Mouse (Mus musculus): ENCODE results near the gene Cdc14a. TPM values are rescaled to one million over a fixed set of nuclear protein-coding genes. Genes with fewer than 3 reads are reported as not detected.

Cdc14a gene
- polyA plus RNA-seq, 1 experiment from 2014 or later = 2.0 TPM

DNA sequence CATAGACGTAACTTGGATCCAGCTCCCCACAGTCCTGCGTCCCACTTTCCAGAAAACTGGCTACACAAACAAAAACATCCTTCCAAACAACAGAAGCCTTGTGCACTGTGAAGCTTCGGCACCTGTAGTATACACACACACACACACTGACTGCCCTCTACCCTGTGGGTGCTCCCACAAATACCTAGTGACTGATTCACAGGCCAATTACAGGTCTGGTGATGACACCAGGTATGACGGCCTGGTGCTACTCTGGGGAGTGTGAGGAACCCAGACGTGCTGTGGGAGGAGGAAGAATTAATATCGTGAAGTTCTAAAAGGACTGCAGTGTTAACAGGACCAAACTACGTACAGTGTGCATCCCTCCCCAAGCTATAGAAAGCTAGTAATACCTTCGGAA lies 1.8 kb downstream of the Cdc14a start:
- H3K4me2 ChIP-seq (ENCODE audit: low read depth, low read length) = peak overlapping the region; percentile 85
- ATAC-seq (ENCODE audit: low read depth) = no peak
- H3K27ac ChIP-seq (ENCODE audit: low read length) = no peak overlapping the region
- peaks cover 14% of the 10 kb centered on the region for H3K4me1 ChIP-seq (ENCODE audit: control insufficient read depth, low read depth, low read length)
- H3K4me3 ChIP-seq (ENCODE audit: low read depth, low read length) = no peak overlapping the region
- no peak overlapping the region for H3K9ac ChIP-seq (ENCODE audit: low read depth, low read length)
- no peaks in the 10 kb centered on the region for H3K27me3 ChIP-seq (ENCODE audit: control insufficient read depth, insufficient read depth, low read depth, low read length)
- H3K9me3 ChIP-seq (replicated peaks; ENCODE audit: control insufficient read depth, low read length) = no peaks in the 10 kb centered on the region
- WGBS (ENCODE audit: insufficient replicate concordance) = 70% methylated on average over 8 of the region's 8 CpGs
- no peaks in the 10 kb centered on the region for H3K36me3 ChIP-seq (ENCODE audit: control insufficient read depth, insufficient read depth)

GRCm38 (mm10) chr3:116421121-116421520 lies 2.7 kb downstream of the Cdc14a start:
- Histone ChIP-seq H3K36me3 (ENCODE audit: control insufficient read depth, insufficient read depth) (no peaks in the 10 kb centered on the region), H3K27me3 (ENCODE audit: control insufficient read depth, insufficient read depth, low read depth, low read length) (no peaks in the 10 kb centered on the region), H3K9me3 (replicated peaks; ENCODE audit: control insufficient read depth, low read length) (no peaks in the 10 kb centered on the region), H3K4me2 (ENCODE audit: low read depth, low read length) (no peak overlapping the region), H3K9ac (ENCODE audit: low read depth, low read length) (no peak overlapping the region), H3K4me1 (ENCODE audit: control insufficient read depth, low read depth, low read length) (peaks cover 14% of the 10 kb centered on the region), H3K4me3 (ENCODE audit: low read depth, low read length) (no peak overlapping the region), H3K27ac (ENCODE audit: low read length) (no peak overlapping the region)
- 81% methylated on average over 6 of the region's 6 CpGs for WGBS (ENCODE audit: insufficient replicate concordance)
- ATAC-seq (ENCODE audit: low read depth) = no peak

GRCm38 (mm10) chr3:116419791-116420190 lies 4.0 kb downstream of the Cdc14a start:
- Histone ChIP-seq H3K27me3 (ENCODE audit: control insufficient read depth, insufficient read depth, low read depth, low read length) (no peaks in the 10 kb centered on the region), H3K27ac (ENCODE audit: low read length) (no peak overlapping the region), H3K9ac (ENCODE audit: low read depth, low read length) (no peak overlapping the region), H3K9me3 (replicated peaks; ENCODE audit: control insufficient read depth, low read length) (no peaks in the 10 kb centered on the region), H3K4me1 (ENCODE audit: control insufficient read depth, low read depth, low read length) (peaks cover 11% of the 10 kb centered on the region), H3K4me2 (ENCODE audit: low read depth, low read length) (no peak overlapping the region), H3K36me3 (ENCODE audit: control insufficient read depth, insufficient read depth) (no peaks in the 10 kb centered on the region), H3K4me3 (ENCODE audit: low read depth, low read length) (no peak overlapping the region)
- 81% methylated on average over 11 of the region's 11 CpGs for WGBS (ENCODE audit: insufficient replicate concordance)
- no peak for ATAC-seq (ENCODE audit: low read depth)

DNA sequence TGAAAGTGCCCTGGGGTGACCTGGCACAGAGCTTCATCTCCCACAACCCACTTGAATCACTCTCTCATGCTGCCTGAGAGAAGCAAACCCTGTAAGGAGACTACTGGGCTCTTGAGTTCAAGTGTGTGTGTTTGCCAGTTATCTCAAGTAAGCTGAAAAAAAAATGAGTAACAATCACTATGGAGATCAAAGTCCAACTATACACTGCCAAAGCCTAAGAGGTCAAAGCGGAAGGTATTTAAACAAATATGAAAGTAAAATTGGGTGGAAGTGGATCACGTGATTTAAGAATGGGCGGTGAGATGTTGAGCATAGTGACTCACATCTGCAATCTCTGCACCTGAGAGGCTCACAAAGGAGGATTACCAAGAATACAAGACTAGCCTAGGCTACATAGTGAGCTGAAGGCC lies 9.4 kb downstream of the Cdc14a start:
- Histone ChIP-seq H3K4me3 (ENCODE audit: low read depth, low read length) (no peak overlapping the region), H3K4me1 (ENCODE audit: control insufficient read depth, low read depth, low read length) (no peaks in the 10 kb centered on the region), H3K27me3 (ENCODE audit: control insufficient read depth, insufficient read depth, low read depth, low read length) (no peaks in the 10 kb centered on the region), H3K36me3 (ENCODE audit: control insufficient read depth, insufficient read depth) (no peaks in the 10 kb centered on the region), H3K27ac (ENCODE audit: low read length) (no peak overlapping the region), H3K4me2 (ENCODE audit: low read depth, low read length) (no peak overlapping the region), H3K9me3 (replicated peaks; ENCODE audit: control insufficient read depth, low read length) (no peaks in the 10 kb centered on the region), H3K9ac (ENCODE audit: low read depth, low read length) (no peak overlapping the region)
- ATAC-seq (ENCODE audit: low read depth) = no peak
- 82% methylated on average over 3 of the region's 3 CpGs for WGBS (ENCODE audit: insufficient replicate concordance)

DNA sequence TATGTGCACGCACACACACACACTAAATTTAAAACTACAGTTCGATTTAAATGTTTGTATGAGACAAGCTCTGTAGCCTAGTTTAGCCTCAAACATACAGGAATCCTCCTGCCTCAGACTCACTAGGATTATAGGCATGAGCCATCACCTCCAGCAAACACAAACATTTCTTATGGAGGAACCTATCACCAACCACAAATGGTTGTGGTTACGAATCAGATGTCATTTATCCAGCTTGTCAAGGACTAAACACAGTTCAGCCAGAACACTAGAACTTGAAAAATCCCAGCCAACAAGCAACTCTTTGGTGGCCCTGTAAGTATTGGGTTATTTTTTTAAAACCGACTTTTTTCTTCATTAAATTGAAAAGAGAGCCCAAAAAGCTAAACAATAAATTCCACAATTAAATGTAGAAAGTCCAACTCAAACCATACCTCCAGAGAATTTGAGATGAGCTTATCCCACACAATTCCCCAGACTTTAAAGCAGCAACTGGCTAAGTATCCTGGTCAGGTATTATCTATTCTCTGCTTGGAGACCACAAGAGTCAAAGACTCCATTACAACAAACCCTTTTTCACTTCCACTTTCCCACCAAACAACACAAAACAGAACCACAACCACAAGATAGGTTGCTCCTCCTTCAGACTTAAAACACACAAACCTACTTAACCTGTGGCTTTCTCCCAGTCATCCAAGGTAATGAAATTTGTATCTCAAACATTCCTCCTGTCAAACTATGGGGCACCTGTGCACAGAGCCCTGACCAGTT lies 10.7 kb downstream of the Cdc14a start:
- Histone ChIP-seq H3K9me3 (replicated peaks; ENCODE audit: control insufficient read depth, low read length) (no peaks in the 10 kb centered on the region), H3K27me3 (ENCODE audit: control insufficient read depth, insufficient read depth, low read depth, low read length) (no peaks in the 10 kb centered on the region), H3K4me1 (ENCODE audit: control insufficient read depth, low read depth, low read length) (no peaks in the 10 kb centered on the region), H3K27ac (ENCODE audit: low read length) (no peak overlapping the region), H3K4me2 (ENCODE audit: low read depth, low read length) (no peak overlapping the region), H3K9ac (ENCODE audit: low read depth, low read length) (no peak overlapping the region), H3K36me3 (ENCODE audit: control insufficient read depth, insufficient read depth) (no peaks in the 10 kb centered on the region), H3K4me3 (ENCODE audit: low read depth, low read length) (no peak overlapping the region)
- WGBS (ENCODE audit: insufficient replicate concordance) = 61% methylated on average over 4 of the region's 4 CpGs
- no peak for ATAC-seq (ENCODE audit: low read depth)

DNA sequence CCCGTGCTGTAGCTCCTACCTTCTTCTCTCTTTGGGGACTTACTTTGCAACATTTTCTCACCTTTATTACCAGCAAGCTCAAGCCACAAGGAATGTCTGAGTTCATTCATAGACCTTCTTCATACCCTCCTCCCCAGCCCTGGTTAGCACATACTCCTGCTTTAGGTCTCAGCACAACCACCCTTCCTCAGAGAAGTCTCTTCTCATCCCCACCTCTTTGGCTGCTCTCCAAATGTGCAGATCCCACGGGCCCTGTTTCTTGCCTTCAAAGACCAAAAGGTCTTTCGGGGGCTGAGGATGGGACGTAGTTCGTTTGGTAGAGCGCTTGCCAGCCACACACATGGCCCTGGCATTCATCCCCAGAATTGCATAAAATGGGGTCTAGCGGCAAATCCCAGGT lies 13.8 kb downstream of the Cdc14a start:
- Histone ChIP-seq H3K4me3 (ENCODE audit: low read depth, low read length) (no peak overlapping the region), H3K4me2 (ENCODE audit: low read depth, low read length) (no peak overlapping the region), H3K9me3 (replicated peaks; ENCODE audit: control insufficient read depth, low read length) (no peaks in the 10 kb centered on the region), H3K36me3 (ENCODE audit: control insufficient read depth, insufficient read depth) (no peaks in the 10 kb centered on the region), H3K27ac (ENCODE audit: low read length) (no peak overlapping the region), H3K9ac (ENCODE audit: low read depth, low read length) (no peak overlapping the region), H3K4me1 (ENCODE audit: control insufficient read depth, low read depth, low read length) (no peaks in the 10 kb centered on the region), H3K27me3 (ENCODE audit: control insufficient read depth, insufficient read depth, low read depth, low read length) (no peaks in the 10 kb centered on the region)
- ATAC-seq (ENCODE audit: low read depth) = no peak
- WGBS (ENCODE audit: insufficient replicate concordance) = 72% methylated on average over 7 of the region's 7 CpGs

GRCm38 (mm10) chr3:116409486-116409885 lies 14.3 kb downstream of the Cdc14a start:
- Histone ChIP-seq H3K9me3 (replicated peaks; ENCODE audit: control insufficient read depth, low read length) (no peaks in the 10 kb centered on the region), H3K4me2 (ENCODE audit: low read depth, low read length) (no peak overlapping the region), H3K4me3 (ENCODE audit: low read depth, low read length) (no peak overlapping the region), H3K27ac (ENCODE audit: low read length) (no peak overlapping the region), H3K4me1 (ENCODE audit: control insufficient read depth, low read depth, low read length) (no peaks in the 10 kb centered on the region), H3K36me3 (ENCODE audit: control insufficient read depth, insufficient read depth) (no peaks in the 10 kb centered on the region), H3K9ac (ENCODE audit: low read depth, low read length) (no peak overlapping the region), H3K27me3 (ENCODE audit: control insufficient read depth, insufficient read depth, low read depth, low read length) (no peaks in the 10 kb centered on the region)
- WGBS (ENCODE audit: insufficient replicate concordance) = 68% methylated on average over 8 of the region's 8 CpGs
- ATAC-seq (ENCODE audit: low read depth) = no peak

DNA sequence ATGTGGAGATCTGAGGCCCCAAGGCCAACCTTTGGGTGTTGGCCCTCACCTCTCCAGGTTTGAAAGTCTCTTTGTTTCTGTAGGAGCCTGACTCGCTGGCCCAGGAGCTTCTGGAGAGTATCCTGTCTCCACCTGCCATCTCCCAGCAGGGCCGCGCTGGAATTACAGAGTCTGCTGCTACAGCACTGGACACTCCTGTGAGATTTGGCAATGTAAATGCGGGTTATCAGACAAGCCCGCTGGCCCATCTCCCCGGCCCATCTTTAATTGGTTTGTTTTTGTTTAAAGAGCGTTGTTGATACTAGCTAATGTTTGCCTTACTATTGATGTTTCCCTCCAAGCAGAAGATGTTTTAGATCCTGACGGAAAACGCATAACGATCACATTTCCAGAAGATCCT lies 15.0 kb downstream of the Cdc14a start:
- H3K36me3 ChIP-seq (ENCODE audit: control insufficient read depth, insufficient read depth) = no peaks in the 10 kb centered on the region
- no peaks in the 10 kb centered on the region for H3K4me1 ChIP-seq (ENCODE audit: control insufficient read depth, low read depth, low read length)
- H3K4me2 ChIP-seq (ENCODE audit: low read depth, low read length) = no peak overlapping the region
- H3K9me3 ChIP-seq (replicated peaks; ENCODE audit: control insufficient read depth, low read length) = no peaks in the 10 kb centered on the region
- no peak for ATAC-seq (ENCODE audit: low read depth)
- no peak overlapping the region for H3K9ac ChIP-seq (ENCODE audit: low read depth, low read length)
- no peaks in the 10 kb centered on the region for H3K27me3 ChIP-seq (ENCODE audit: control insufficient read depth, insufficient read depth, low read depth, low read length)
- H3K27ac ChIP-seq (ENCODE audit: low read length) = no peak overlapping the region
- WGBS (ENCODE audit: insufficient replicate concordance) = 73% methylated on average over 10 of the region's 10 CpGs
- no peak overlapping the region for H3K4me3 ChIP-seq (ENCODE audit: low read depth, low read length)

GRCm38 (mm10) chr3:116405516-116405915 lies 18.3 kb downstream of the Cdc14a start:
- Histone ChIP-seq H3K27me3 (ENCODE audit: control insufficient read depth, insufficient read depth, low read depth, low read length) (no peaks in the 10 kb centered on the region), H3K4me1 (ENCODE audit: control insufficient read depth, low read depth, low read length) (no peaks in the 10 kb centered on the region), H3K9me3 (replicated peaks; ENCODE audit: control insufficient read depth, low read length) (no peaks in the 10 kb centered on the region), H3K9ac (ENCODE audit: low read depth, low read length) (no peak overlapping the region), H3K4me3 (ENCODE audit: low read depth, low read length) (no peak overlapping the region), H3K36me3 (ENCODE audit: control insufficient read depth, insufficient read depth) (no peaks in the 10 kb centered on the region), H3K27ac (ENCODE audit: low read length) (no peak overlapping the region), H3K4me2 (ENCODE audit: low read depth, low read length) (no peak overlapping the region)
- no peak for ATAC-seq (ENCODE audit: low read depth)
- WGBS (ENCODE audit: insufficient replicate concordance) = 72% methylated on average over 9 of the region's 9 CpGs

Measured in liver, embryonic 16.5 days (tissue).